Mouse (Mus musculus): ENCODE measurements around the gene Ttbk1. TPM values are rescaled to one million over a fixed set of nuclear protein-coding genes. Genes with fewer than 3 reads are reported as not detected.
A peak's percentile ranks its signal among the peaks of the same experiment; 100 is the strongest.

Gene Ttbk1
- polyA plus RNA-seq (2016; fragmentation: Nextera tagmentation; extraction: Ambion mirVana): 0.09 and 0.34 TPM in 2 replicates

GRCm38 (mm10) chr17:46487431-46487830 lies at the start of gene Ttbk1:
Gene Ttbk1 (minus strand): TSS chr17:46487675.
- Histone ChIP-seq H3K27me3 (ENCODE audit: low read depth, poor library complexity, severe bottlenecking) (peaks cover 83% of the 10 kb centered on the region), H3K4me3 (peak within 1 kb of the TSS; percentile 61), H3K27ac (peak within 1 kb of the TSS; percentile 42; the same call in 1 of the 2 replicates), H3K9me3 (replicated peaks) (no peaks in the 10 kb centered on the region), H3K36me3 (no peaks in the 10 kb centered on the region), H3K4me1 (peaks cover 24% of the 10 kb centered on the region)
- DNase-seq (ENCODE audit: low spot score): no peak
- under 1% methylated on average over 34 of the region's 49 CpGs for WGBS

GRCm38 (mm10) chr17:46525579-46526307 lies 38.3 kb upstream of the Ttbk1 start:
- no peaks in the 10 kb centered on the region for H3K9me3 ChIP-seq (replicated peaks)
- DNase-seq (ENCODE audit: low spot score): peak; percentile 93
- H3K36me3 ChIP-seq: no peaks in the 10 kb centered on the region

DNA sequence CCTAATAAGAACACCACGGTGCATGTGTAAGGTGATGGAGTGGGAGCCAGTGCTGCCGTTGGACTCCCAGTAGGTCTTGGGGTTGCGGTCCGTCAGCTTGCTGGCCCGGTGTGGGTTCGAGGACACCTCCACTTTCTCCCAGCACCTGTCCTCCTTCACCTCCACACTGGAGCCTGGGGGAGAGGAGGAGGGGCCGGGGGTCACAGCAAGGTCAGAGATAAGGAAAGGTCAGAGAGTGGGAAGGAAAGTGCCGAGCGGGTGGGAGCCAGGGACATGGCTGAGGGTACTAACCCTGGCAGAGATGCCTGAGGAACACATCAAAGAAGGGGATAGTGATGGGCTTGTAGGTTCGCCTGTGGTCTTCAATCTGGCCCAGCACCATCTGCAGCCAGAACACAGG lies 37.6 kb upstream of the Ttbk1 start:
- H3K9me3 ChIP-seq (replicated peaks): no peaks in the 10 kb centered on the region
- H3K27me3 ChIP-seq (ENCODE audit: low read depth, poor library complexity, severe bottlenecking): peaks cover 33% of the 10 kb centered on the region
- WGBS: 78% methylated on average over 10 of the region's 10 CpGs
- no peak overlapping the region for H3K4me3 ChIP-seq
- no peak for DNase-seq (ENCODE audit: low spot score)
- no peak overlapping the region for H3K27ac ChIP-seq
- H3K4me1 ChIP-seq: peaks cover 23% of the 10 kb centered on the region
- H3K36me3 ChIP-seq: no peaks in the 10 kb centered on the region

More at GRCm38 (mm10) chr17:46525579-46526307, 38.3 kb upstream of the Ttbk1 start:
- 44% methylated on average over 12 of the region's 12 CpGs for WGBS
- Histone ChIP-seq H3K4me1 (peaks cover 16% of the 10 kb centered on the region), H3K27ac (no peak overlapping the region), H3K4me3 (no peak overlapping the region), H3K27me3 (ENCODE audit: low read depth, poor library complexity, severe bottlenecking) (peaks cover 26% of the 10 kb centered on the region)

- Histone ChIP-seq H3K4me1 (peaks cover 29% of the 10 kb centered on the region), H3K27ac (no peak overlapping the region), H3K27me3 (ENCODE audit: low read depth, poor library complexity, severe bottlenecking) (peaks cover 46% of the 10 kb centered on the region), H3K36me3 (no peaks in the 10 kb centered on the region), H3K4me3 (no peak overlapping the region), H3K9me3 (replicated peaks) (no peaks in the 10 kb centered on the region)
- no peak for DNase-seq (ENCODE audit: low spot score)
- WGBS: 36% methylated on average over 24 of the region's 24 CpGs
Measured at GRCm38 (mm10) chr17:46521963-46522668, 34.6 kb upstream of the Ttbk1 start.

GRCm38 (mm10) chr17:46521174-46521573 lies 33.7 kb upstream of the Ttbk1 start:
- H3K4me3 ChIP-seq: peak overlapping the region; percentile 41; the same call in 1 of the 2 replicates
- 78% methylated on average over 9 of the region's 9 CpGs for WGBS
- peak overlapping the region; percentile 59; the same call in 1 of the 2 replicates for H3K27ac ChIP-seq

GRCm38 (mm10) chr17:46520385-46520979 lies 33.0 kb upstream of the Ttbk1 start:
- 47% methylated on average over 25 of the region's 25 CpGs for WGBS
- H3K4me1 ChIP-seq: peaks cover 24% of the 10 kb centered on the region
- peaks cover 46% of the 10 kb centered on the region for H3K27me3 ChIP-seq (ENCODE audit: low read depth, poor library complexity, severe bottlenecking)
- no peaks in the 10 kb centered on the region for H3K36me3 ChIP-seq
- no peak for DNase-seq (ENCODE audit: low spot score)
- no peaks in the 10 kb centered on the region for H3K9me3 ChIP-seq (replicated peaks)
- peak overlapping the region; percentile 59 for H3K27ac ChIP-seq
- H3K4me3 ChIP-seq: peak overlapping the region; percentile 41

More at GRCm38 (mm10) chr17:46521174-46521573, 33.7 kb upstream of the Ttbk1 start:
- no peak for DNase-seq (ENCODE audit: low spot score)
- H3K36me3 ChIP-seq: no peaks in the 10 kb centered on the region
- H3K4me1 ChIP-seq: peaks cover 25% of the 10 kb centered on the region
- no peaks in the 10 kb centered on the region for H3K9me3 ChIP-seq (replicated peaks)
- peaks cover 46% of the 10 kb centered on the region for H3K27me3 ChIP-seq (ENCODE audit: low read depth, poor library complexity, severe bottlenecking)

DNA sequence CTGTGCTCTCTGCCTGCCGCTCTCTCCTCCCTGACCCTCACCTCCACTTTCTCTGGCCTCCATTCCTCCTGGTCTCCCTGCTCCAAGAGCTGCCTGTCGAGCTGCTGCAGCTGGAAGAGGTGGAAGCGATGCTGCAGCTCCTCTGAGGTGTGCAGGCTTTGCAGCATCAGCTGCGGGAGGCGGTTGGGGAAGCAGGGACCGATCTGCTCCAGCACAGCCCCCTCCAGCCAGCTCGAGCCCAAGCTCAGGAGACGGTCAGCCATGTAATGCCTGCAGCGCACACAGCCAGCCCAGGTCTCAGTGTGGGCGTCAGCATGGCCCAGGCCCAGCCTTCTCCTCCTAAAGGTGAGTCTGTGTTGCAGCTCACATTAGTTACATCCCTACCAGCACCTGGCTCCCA lies 32.5 kb upstream of the Ttbk1 start:
- Histone ChIP-seq H3K27ac (peak overlapping the region; percentile 59), H3K4me1 (peaks cover 21% of the 10 kb centered on the region)

DNA sequence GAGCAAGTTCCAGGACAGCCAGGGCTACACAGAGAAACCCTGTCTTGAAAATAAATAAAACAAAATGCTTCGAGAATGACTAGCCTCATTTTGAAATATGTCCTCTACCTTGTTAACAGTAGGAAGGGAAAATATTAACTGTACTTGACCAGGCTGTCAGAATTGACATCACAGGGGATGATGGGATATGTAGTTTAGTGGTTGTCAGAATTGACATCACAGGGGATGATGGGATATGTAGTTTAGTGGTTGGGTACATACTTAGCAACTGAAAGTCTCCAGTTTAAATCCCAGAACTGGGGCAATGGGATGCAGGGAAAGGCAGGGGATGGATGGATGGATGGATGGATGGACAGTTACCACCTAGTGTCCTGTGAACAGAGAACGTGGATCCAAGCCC lies 25.9 kb upstream of the Ttbk1 start:
- no peaks in the 10 kb centered on the region for H3K36me3 ChIP-seq
- 0 out of 2 replicates have a peak, but pooled peaks cover under 1% of the 10 kb centered on the region for H3K4me1 ChIP-seq
- DNase-seq (ENCODE audit: low spot score): no peak
- WGBS: 69% methylated on average over 2 of the region's 2 CpGs
- H3K4me3 ChIP-seq: no peak overlapping the region
- H3K27me3 ChIP-seq (ENCODE audit: low read depth, poor library complexity, severe bottlenecking): no peaks in the 10 kb centered on the region
- no peak overlapping the region for H3K27ac ChIP-seq
- H3K9me3 ChIP-seq (replicated peaks): no peaks in the 10 kb centered on the region

More for the DNA sequence above, 32.5 kb upstream of the Ttbk1 start:
- Histone ChIP-seq H3K4me3 (peak overlapping the region; percentile 41), H3K36me3 (no peaks in the 10 kb centered on the region), H3K9me3 (replicated peaks) (no peaks in the 10 kb centered on the region), H3K27me3 (ENCODE audit: low read depth, poor library complexity, severe bottlenecking) (peaks cover 46% of the 10 kb centered on the region)
- DNase-seq (ENCODE audit: low spot score): no peak
- 67% methylated on average over 10 of the region's 10 CpGs for WGBS

DNA sequence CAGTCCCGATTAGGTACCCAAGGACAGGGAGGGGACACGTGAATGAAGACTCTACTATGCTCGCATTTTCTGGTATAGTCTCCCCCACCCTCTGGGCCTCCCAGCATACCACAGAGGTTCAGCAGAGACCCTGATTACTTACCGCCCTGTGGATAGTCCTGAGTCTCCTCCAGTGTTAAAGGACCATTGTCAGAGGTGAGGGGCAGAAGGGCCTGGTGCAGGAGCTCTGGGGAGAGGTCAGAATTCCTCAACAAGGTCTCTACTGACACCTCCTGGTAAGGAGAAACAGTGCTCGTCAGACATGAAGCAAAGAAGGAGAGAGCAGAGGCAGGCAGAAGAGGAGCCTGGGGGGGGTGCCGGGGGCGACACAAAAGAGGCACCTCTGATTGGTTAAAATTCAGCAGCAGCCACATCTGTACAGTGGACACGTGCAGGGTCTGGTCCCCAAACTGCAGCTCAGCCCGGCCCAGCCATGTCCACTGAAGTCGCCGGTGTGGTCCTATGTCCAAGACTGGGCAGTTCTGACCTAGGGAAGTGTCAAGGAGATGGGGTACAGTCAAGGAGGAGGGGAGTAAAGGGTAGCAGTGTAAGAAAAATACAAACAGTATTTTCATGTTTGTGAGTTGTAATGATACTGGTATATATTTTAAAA lies 23.7 kb upstream of the Ttbk1 start:
- DNase-seq (ENCODE audit: low spot score): no peak
- Histone ChIP-seq H3K4me1 (0 out of 2 replicates have a peak, but pooled peaks cover 4% of the 10 kb centered on the region), H3K9me3 (replicated peaks) (no peaks in the 10 kb centered on the region), H3K27me3 (ENCODE audit: low read depth, poor library complexity, severe bottlenecking) (no peaks in the 10 kb centered on the region), H3K27ac (no peak overlapping the region), H3K4me3 (no peak overlapping the region), H3K36me3 (no peaks in the 10 kb centered on the region)
- 52% methylated on average over 11 of the region's 11 CpGs for WGBS

DNA sequence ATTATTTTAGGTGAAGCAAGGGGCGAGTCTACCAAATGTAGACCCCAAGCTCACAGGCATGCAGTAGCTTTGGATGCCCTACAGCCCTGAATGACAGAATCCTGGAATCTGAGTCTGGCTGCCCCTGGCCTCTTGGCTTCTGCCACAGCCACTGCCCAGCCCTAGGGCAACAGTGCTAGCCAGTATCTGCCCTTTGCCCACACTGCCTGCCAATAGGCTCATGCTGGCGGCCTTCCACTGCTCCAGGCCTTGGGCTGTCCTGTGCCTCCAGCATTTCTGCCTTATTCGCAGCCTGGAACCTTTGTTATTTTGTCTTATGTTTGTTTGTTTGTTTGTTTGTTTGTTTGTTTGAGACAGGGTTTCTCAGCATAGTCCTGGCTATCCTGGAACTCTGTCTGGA lies 18.1 kb upstream of the Ttbk1 start:
- no peaks in the 10 kb centered on the region for H3K9me3 ChIP-seq (replicated peaks)
- WGBS: 83% methylated on average over 3 of the region's 3 CpGs
- H3K27ac ChIP-seq: no peak overlapping the region
- H3K36me3 ChIP-seq: peaks cover 17% of the 10 kb centered on the region
- no peak overlapping the region for H3K4me3 ChIP-seq
- no peaks in the 10 kb centered on the region for H3K27me3 ChIP-seq (ENCODE audit: low read depth, poor library complexity, severe bottlenecking)
- DNase-seq (ENCODE audit: low spot score): no peak
- H3K4me1 ChIP-seq: peaks cover 13% of the 10 kb centered on the region; the same call in 1 of the 2 replicates

GRCm38 (mm10) chr17:46503847-46504638 lies 16.6 kb upstream of the Ttbk1 start:
- H3K36me3 ChIP-seq: peaks cover 32% of the 10 kb centered on the region
- H3K27me3 ChIP-seq (ENCODE audit: low read depth, poor library complexity, severe bottlenecking): no peaks in the 10 kb centered on the region
- no peaks in the 10 kb centered on the region for H3K9me3 ChIP-seq (replicated peaks)
- H3K4me1 ChIP-seq: peaks cover 13% of the 10 kb centered on the region; the same call in 1 of the 2 replicates
- no peak overlapping the region for H3K27ac ChIP-seq
- no peak for DNase-seq (ENCODE audit: low spot score)
- no peak overlapping the region for H3K4me3 ChIP-seq
- 83% methylated on average over 14 of the region's 14 CpGs for WGBS

GRCm38 (mm10) chr17:46502775-46503174 lies 15.3 kb upstream of the Ttbk1 start:
- no peak overlapping the region for H3K4me3 ChIP-seq
- H3K9me3 ChIP-seq (replicated peaks): no peaks in the 10 kb centered on the region
- WGBS: 89% methylated on average over 2 of the region's 2 CpGs
- H3K36me3 ChIP-seq: peaks cover 41% of the 10 kb centered on the region
- H3K27ac ChIP-seq: no peak overlapping the region
- no peaks in the 10 kb centered on the region for H3K27me3 ChIP-seq (ENCODE audit: low read depth, poor library complexity, severe bottlenecking)
- DNase-seq (ENCODE audit: low spot score): no peak
- H3K4me1 ChIP-seq: peaks cover 15% of the 10 kb centered on the region
